ENCODE assay signal across 19 mouse cellular contexts in the genomic region with DNA sequence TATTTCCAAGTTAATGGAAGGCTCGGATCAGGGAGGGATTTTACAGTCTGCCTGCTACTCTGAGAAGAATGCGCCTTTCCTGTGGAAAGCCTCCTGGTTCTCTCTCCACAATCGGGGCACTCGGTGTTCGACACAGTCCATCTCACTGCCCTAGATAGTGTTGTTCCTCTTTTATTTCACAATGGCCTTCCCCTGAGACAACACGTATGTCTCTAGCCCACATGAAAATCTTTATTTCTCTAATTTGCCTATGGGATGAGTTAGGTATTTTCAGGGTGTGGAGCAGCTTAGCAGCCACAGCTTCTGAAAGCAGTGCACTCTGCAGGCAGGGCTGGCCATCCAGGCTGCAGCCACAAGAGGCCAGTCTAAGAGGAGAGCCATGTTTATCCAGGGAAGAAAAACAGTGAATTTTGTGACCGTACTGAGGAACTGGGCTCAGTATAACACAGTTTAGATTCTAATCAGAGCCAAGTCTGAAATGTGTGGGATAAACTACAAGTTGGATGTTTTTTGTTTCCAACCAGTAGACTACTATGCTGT. TPM values are rescaled to one million over a fixed set of nuclear protein-coding genes. Genes with fewer than 3 reads are reported as not detected.
DNase-seq lines count a peak whose midpoint lies in the region; ATAC-seq and TF ChIP-seq lines count a peak whose summit lies in the region.
"Had no signal": no experiment of that assay in that cellular context is flagged by ENCODE, and none has a peak within 500 bp of the region (broad histone marks: within the 10 kb centered on the region; RNA-seq: fewer than 3 reads in every experiment).

No protein-coding gene starts in this region.

- peak; percentile 27 for TF ChIP-seq CTCF in left cerebral cortex, adult 2 months (IDR thresholded peaks at IDR 0.05)
- TF ChIP-seq CTCF in CH12.LX (conservative IDR thresholded peaks at IDR 0.05 in 1 of 2, IDR thresholded peaks at IDR 0.05 in 1 of 2; ENCODE audit: low read depth in 2 of 2, low read length in 2 of 2): peak in 1 of 2 experiments; percentile 37; a peak in 2 of 4 replicates

- no peak; the same call in 1 of the 2 replicates for TF ChIP-seq RAD21 in CH12.LX (IDR thresholded peaks at IDR 0.05; ENCODE audit: low read depth, low read length)

- DNase-seq in heart, adult 11 months: peak; percentile 81
- DNase-seq in left cerebral cortex, adult 2 months (ENCODE audit: extremely low spot score in 1 of 2, low spot score in 2 of 2): no peak
- DNase-seq in left cerebral cortex, adult 8-10 months (ENCODE audit: low spot score in 2 of 2): no peak
- peak; percentile 74 for DNase-seq in CH12.LX (ENCODE audit: extremely low read depth)
- no peak for DNase-seq in adrenal gland, adult 8-10 months
- no peak for DNase-seq in midbrain, embryonic 10.5 days (ENCODE audit: low spot score)
- DNase-seq: cerebellum, postnatal 10 days; kidney, adult 18-20 months; layer of hippocampus, postnatal 36 days; thymus, adult 2 months had no signal

- no peak overlapping the region for H3K9ac ChIP-seq in heart, embryonic 12.5 days
- no peak overlapping the region for H3K9ac ChIP-seq in CH12.LX (ENCODE audit: insufficient read depth, low read depth)
- H3K9ac ChIP-seq: forebrain, embryonic 12.5 days; hindbrain, embryonic 15.5 days; limb, embryonic 12.5 days; liver, embryonic 14.5 days; midbrain, embryonic 12.5 days; neural tube, embryonic 15.5 days had no signal

- intact Hi-C loops in left cerebral cortex, adult 2 months (cut with DNase I): no loop called here

- H3K27ac ChIP-seq in heart, embryonic 12.5 days (ENCODE audit: poor library complexity, severe bottlenecking): no peak overlapping the region
- H3K27ac ChIP-seq in left cerebral cortex, adult 2 months: no peak overlapping the region
- H3K27ac ChIP-seq in CH12.LX (ENCODE audit: insufficient read depth, low read depth): no peak overlapping the region
- H3K27ac ChIP-seq in midbrain, embryonic 10.5 days (replicated peaks): no peak overlapping the region
- H3K27ac ChIP-seq: forebrain, embryonic 12.5 days; hindbrain, embryonic 15.5 days; limb, embryonic 12.5 days; liver, embryonic 14.5 days; midbrain, embryonic 12.5 days; neural tube, embryonic 15.5 days had no signal

- H3K4me2 ChIP-seq in heart, embryonic 12.5 days: no peak overlapping the region
- H3K4me2 ChIP-seq in CH12.LX (ENCODE audit: insufficient read depth, low read depth, poor library complexity, severe bottlenecking): no peak overlapping the region
- H3K4me2 ChIP-seq: forebrain, embryonic 12.5 days; hindbrain, embryonic 15.5 days; limb, embryonic 12.5 days; midbrain, embryonic 12.5 days; neural tube, embryonic 15.5 days had no signal

- H3K79me2 ChIP-seq in CH12.LX (replicated peaks; ENCODE audit: control insufficient read depth, extremely low read depth, insufficient read depth, poor library complexity, severe bottlenecking): no peaks in the 10 kb centered on the region

- no peak for ATAC-seq in heart, embryonic 12.5 days (ENCODE audit: insufficient number of reproducible peaks, low FRiP score)
- ATAC-seq in megakaryocyte, adult 5-6 weeks (ENCODE audit: poor library complexity, severe bottlenecking): peak; percentile 52

- no peak for TF ChIP-seq POLR2A in CH12.LX (IDR thresholded peaks at IDR 0.05; ENCODE audit: low read depth, low read length)

- dilution Hi-C loops in CH12.LX (cut with MboI; ENCODE audit: extremely low pct_ligation_motif_present, extremely low pct_unique_long_range_greater_than_20kb, low sequenced_read_pairs): no loop called here

- H3K9me3 ChIP-seq in heart, embryonic 12.5 days (replicated peaks): no peaks in the 10 kb centered on the region
- no peaks in the 10 kb centered on the region for H3K9me3 ChIP-seq in CH12.LX (replicated peaks; ENCODE audit: low read length)
- no peaks in the 10 kb centered on the region for H3K9me3 ChIP-seq in midbrain, embryonic 10.5 days (replicated peaks)
- H3K9me3 ChIP-seq: forebrain, embryonic 12.5 days; hindbrain, embryonic 15.5 days; limb, embryonic 12.5 days; midbrain, embryonic 12.5 days; neural tube, embryonic 15.5 days had no signal

- TF ChIP-seq EP300 in CH12.LX (IDR thresholded peaks at IDR 0.05; ENCODE audit: low read length): no peak

- 59% methylated on average over 7 of the region's 7 CpGs for WGBS in heart, embryonic 12.5 days
- WGBS in midbrain, embryonic 10.5 days: 62% methylated on average over 7 of the region's 7 CpGs

- no peak overlapping the region for H3K4me3 ChIP-seq in heart, embryonic 12.5 days
- no peak overlapping the region for H3K4me3 ChIP-seq in left cerebral cortex, adult 2 months
- H3K4me3 ChIP-seq in CH12.LX (replicated peaks in 1 of 3; ENCODE audit: low read depth in 2 of 3, low read length in 2 of 3, poor library complexity in 1 of 3): no peak overlapping the region
- H3K4me3 ChIP-seq in midbrain, embryonic 10.5 days: no peak overlapping the region
- H3K4me3 ChIP-seq: forebrain, embryonic 12.5 days; hindbrain, embryonic 15.5 days; limb, embryonic 12.5 days; midbrain, embryonic 12.5 days; myocyte; neural tube, embryonic 15.5 days had no signal

- H3K27me3 ChIP-seq in heart, embryonic 12.5 days (replicated peaks): no peaks in the 10 kb centered on the region
- H3K27me3 ChIP-seq in CH12.LX (replicated peaks): peaks cover 3% of the 10 kb centered on the region
- peaks cover 20% of the 10 kb centered on the region for H3K27me3 ChIP-seq in midbrain, embryonic 10.5 days (ENCODE audit: low read depth, poor library complexity, severe bottlenecking)
- H3K27me3 ChIP-seq: hindbrain, embryonic 15.5 days; neural tube, embryonic 15.5 days had no signal

- in situ Hi-C loops in CH12.LX (cut with MboI; ENCODE audit: low pct_ligation_motif_present, low pct_unique_long_range_greater_than_20kb, low sequenced_read_pairs): no loop called here

- H3K36me3 ChIP-seq in heart, embryonic 12.5 days: no peaks in the 10 kb centered on the region
- H3K36me3 ChIP-seq in CH12.LX (replicated peaks in 1 of 2; ENCODE audit: control insufficient read depth in 1 of 2, insufficient read depth in 1 of 2, low read length in 1 of 2): no peaks in the 10 kb centered on the region
- no peaks in the 10 kb centered on the region for H3K36me3 ChIP-seq in midbrain, embryonic 10.5 days
- H3K36me3 ChIP-seq: forebrain, embryonic 12.5 days; hindbrain, embryonic 15.5 days; limb, embryonic 12.5 days; midbrain, embryonic 12.5 days; neural tube, embryonic 15.5 days had no signal

- H3K4me1 ChIP-seq in heart, embryonic 12.5 days (replicated peaks): peaks cover 20% of the 10 kb centered on the region
- peaks cover 6 to 40% of the 10 kb centered on the region in 2 experiments for H3K4me1 ChIP-seq in CH12.LX (ENCODE audit: control insufficient read depth in 1 of 2, insufficient read depth in 2 of 2)
- peaks cover 3% of the 10 kb centered on the region for H3K4me1 ChIP-seq in midbrain, embryonic 10.5 days
- H3K4me1 ChIP-seq: forebrain, embryonic 12.5 days; hindbrain, embryonic 15.5 days; midbrain, embryonic 12.5 days; neural tube, embryonic 15.5 days had no signal

TF ChIP-seq in CH12.LX, 34 proteins besides CTCF, POLR2A, EP300 and RAD21:
- TF ChIP-seq BHLHE40 (IDR thresholded peaks at IDR 0.05; ENCODE audit: low read depth, low read length): peak; percentile 11; the same call in 1 of the 2 replicates
- TF ChIP-seq USF2 (conservative IDR thresholded peaks at IDR 0.05; ENCODE audit: low read depth, low read length): no peak
- peak; percentile 20; the same call in 1 of the 2 replicates for TF ChIP-seq ETS1 (conservative IDR thresholded peaks at IDR 0.05; ENCODE audit: low read depth, low read length)

RNA-seq across cellular contexts. Expression of gene Adrb1, which starts 12.1 kb away (rescaled TPM):
- 3.9 and 4.2 TPM in 2 replicates for polyA plus RNA-seq in heart, embryonic 12.5 days (2016; fragmentation: Nextera tagmentation; extraction: Ambion mirVana)
- total RNA-seq in left cerebral cortex, adult 2 months (2021): 10 to 100 TPM; 46.7 to 50.8 TPM
- total RNA-seq in left cerebral cortex, adult 8-10 months (2022): 10 to 100 TPM; 31.2 to 37.7 (median 35.3) TPM
- total RNA-seq in CH12.LX (2012; rRNA removed) (not detected in 2 replicates), CH12.LX (2014; rRNA removed) (not detected in 2 replicates)
- polyA plus RNA-seq in CH12.LX (2012; ENCODE audit: insufficient read length, low read depth): not detected in 2 replicates
- total RNA-seq in megakaryocyte, adult 5-6 weeks (2015): 0.09 and 0.11 TPM in 2 replicates
- total RNA-seq in megakaryocyte, adult 5-6 weeks (2017): 0.07 and 0.16 TPM in 2 replicates
- total RNA-seq in adrenal gland, adult 8-10 months (2022): 1 to 10 TPM; 1.5 to 3.1 (median 2.4) TPM
- polyA plus RNA-seq in midbrain, embryonic 10.5 days (2016; fragmentation: Nextera tagmentation; extraction: Ambion mirVana): 0.09 and 0.19 TPM in 2 replicates

Comparison
In these comparisons a context has a peak if more than half of its experiments do, and no peak if none do; other contexts are left out.
1. DNase-seq: peak in heart, adult 11 months (single experiment) and CH12.LX (single experiment); none in left cerebral cortex, adult 2 months (0 of 2), left cerebral cortex, adult 8-10 months (0 of 2), adrenal gland, adult 8-10 months (single experiment) and midbrain, embryonic 10.5 days (single experiment).
2. RNA of gene Adrb1, which starts 12.1 kb away (total RNA-seq): 46.7 to 50.8 TPM in left cerebral cortex, adult 2 months and 31.2 to 37.7 TPM in left cerebral cortex, adult 8-10 months; 1.5 to 3.1 TPM in adrenal gland, adult 8-10 months, 0.07 to 0.16 TPM in megakaryocyte, adult 5-6 weeks and not detected in CH12.LX; every median in the first group is over 4 times any median in the second.